Mouse (Mus musculus) bone marrow macrophage, adult 2 months (primary cell): Measurements from ENCODE around the gene Dip2c.

Experiments
- CTCF ChIP-seq: IDR thresholded peaks from 2 replicates; pipeline ENCODE4 v1.5.1; 2012; ENCODE audit warnings: low read depth, mild to moderate bottlenecking, low read length, moderate library complexity
- POLR2A ChIP-seq: IDR thresholded peaks from 2 replicates; pipeline ENCODE4 v1.6.1; 2012; ENCODE audit warnings: mild to moderate bottlenecking, low read depth, low read length, borderline replicate concordance

- TF ChIP-seq CTCF: no peak
- TF ChIP-seq POLR2A: no peak
Observed at GRCm38 (mm10) chr13:9308863-9309262, 32.5 kb downstream of the Dip2c start.
